Mouse (Mus musculus) ES-E14 (cell line): Measurements from ENCODE around the gene Col13a1. TPM values are rescaled to one million over a fixed set of nuclear protein-coding genes. Genes with fewer than 3 reads are reported as not detected.

Source experiments
- DNase-seq: peaks from one replicate; pipeline ENCODE4 v3.0.0-alpha.2; 2013; ENCODE audit warnings: low read depth, low spot score
- H3K27ac ChIP-seq: 2 replicates; pipeline ENCODE4 v1.5.1; 2012; ENCODE audit warnings: low read depth, mild to moderate bottlenecking, low read length, moderate library complexity, mixed read lengths; ENCODE audit not compliant: poor library complexity, insufficient read depth, severe bottlenecking
- H3K36me3 ChIP-seq: 2 replicates; pipeline ENCODE4 v1.6.1; 2012; ENCODE audit warnings: mild to moderate bottlenecking, low read length, moderate library complexity, mixed read lengths; ENCODE audit not compliant: control insufficient read depth, poor library complexity, insufficient read depth, severe bottlenecking
- H3K4me1 ChIP-seq, 2 experiments: fragments of 150-350 bp in 1 of 2; sonication (generic) in 1 of 2; 2 replicates each; pipeline ENCODE4 v1.6.1; 2012; ENCODE audit warnings: low read length in 2 of 2, mild to moderate bottlenecking in 1 of 2, mixed read lengths in 1 of 2; ENCODE audit not compliant: control insufficient read depth in 2 of 2, insufficient read depth in 2 of 2, poor library complexity in 1 of 2
- H3K4me3 ChIP-seq, 2 experiments: fragments of 150-350 bp in 1 of 2; sonication (generic) in 1 of 2; 2 replicates each; pipeline ENCODE4 v1.5.1; 2012; ENCODE audit warnings: low read length in 2 of 2, low read depth in 1 of 2, mild to moderate bottlenecking in 1 of 2, mixed read lengths in 1 of 2; ENCODE audit not compliant: insufficient read depth in 1 of 2, poor library complexity in 1 of 2, severe bottlenecking in 1 of 2
- H3K9ac ChIP-seq: 2 replicates; pipeline ENCODE4 v1.6.1; 2012; ENCODE audit warnings: low read depth, mild to moderate bottlenecking, low read length, mixed read lengths; ENCODE audit not compliant: poor library complexity, insufficient read depth, severe bottlenecking
- H3K9me3 ChIP-seq: fragments of 150-350 bp; sonication (generic); 2 replicates; pipeline ENCODE4 v1.6.1; 2012; ENCODE audit warnings: low read depth, mild to moderate bottlenecking, low read length; ENCODE audit not compliant: control insufficient read depth, insufficient read depth
- CHD2 ChIP-seq: IDR thresholded peaks from 2 replicates; pipeline ENCODE4 v1.6.1; 2014; ENCODE audit warnings: mild to moderate bottlenecking, low read depth, low read length, inconsistent platforms
- HCFC1 ChIP-seq: IDR thresholded peaks from 2 replicates; pipeline ENCODE4 v1.6.1; 2012; ENCODE audit warnings: low read length, inconsistent platforms, borderline replicate concordance; ENCODE audit not compliant: insufficient read depth
- MAFK ChIP-seq: IDR thresholded peaks from 2 replicates; pipeline ENCODE4 v1.6.1; 2014; ENCODE audit warnings: mild to moderate bottlenecking, low read depth, low read length, inconsistent platforms; ENCODE audit not compliant: insufficient read depth
- ZC3H11A ChIP-seq: IDR thresholded peaks from 2 replicates; pipeline ENCODE4 v1.6.1; 2012; ENCODE audit warnings: low read depth, mild to moderate bottlenecking, inconsistent platforms, low read length, borderline replicate concordance
- ZNF384 ChIP-seq: IDR thresholded peaks from 2 replicates; pipeline ENCODE4 v1.6.1; 2012; ENCODE audit warnings: low read depth, low read length, inconsistent platforms
- in situ Hi-C, 2 experiments: fragments of 600-800 bp; cut with MboI; formaldehyde crosslinking; loops; one replicate each; pipeline ENCODE4 v1.15.1; 2025; ENCODE audit warnings: low sequenced_read_pairs in 2 of 2, inconsistent platforms in 1 of 2; ENCODE audit not compliant: unreplicated experiment in 2 of 2
- total RNA-seq: library from RNA; depleted of rRNA; stranded (reverse); fragments of 300-350 nt; gene quantifications from 2 replicates; pipeline ENCODE4 v1.2.3, GENCODE M21; 2012

Col13a1 gene
- total RNA-seq, 1 experiment = 4.7 TPM

DNA sequence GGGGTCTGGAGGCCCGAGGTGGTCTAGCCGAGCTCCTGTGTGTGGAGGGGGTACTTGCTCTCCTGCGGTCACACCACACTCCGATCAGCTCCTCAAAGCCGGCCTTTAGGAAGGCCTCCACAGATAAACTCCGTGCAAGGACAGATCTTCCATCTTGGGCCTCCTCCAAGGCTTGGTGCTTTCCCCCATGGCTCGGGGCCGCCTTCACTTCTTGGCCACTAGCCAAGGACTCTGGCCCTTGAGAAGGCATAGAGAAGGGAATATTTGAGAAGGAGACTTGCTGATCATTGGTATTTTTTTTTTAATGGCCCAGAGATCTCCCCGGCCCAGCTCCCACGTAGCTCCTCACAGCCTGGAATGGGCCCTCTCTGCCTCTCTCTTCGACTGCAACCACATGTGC lies 146.2 kb downstream of the Col13a1 start:
- H3K27ac ChIP-seq = no peak overlapping the region
- TF ChIP-seq CHD2 (no peak), HCFC1 (no peak), MAFK (no peak), ZC3H11A (no peak), ZNF384 (no peak)
- no peaks in the 10 kb centered on the region for H3K9me3 ChIP-seq
- no peak overlapping the region for H3K4me3 ChIP-seq
- no peak overlapping the region for H3K9ac ChIP-seq
- H3K4me1 ChIP-seq = peaks cover 10 to 42% of the 10 kb centered on the region in 2 experiments
- no peaks in the 10 kb centered on the region for H3K36me3 ChIP-seq
- no peak for DNase-seq
- in situ Hi-C loops = no loop called here

GRCm38 (mm10) chr10:61831741-61832140 lies 147.2 kb downstream of the Col13a1 start:
- Histone ChIP-seq H3K9me3 (no peaks in the 10 kb centered on the region), H3K27ac (no peak overlapping the region; the same call in 1 of the 2 replicates), H3K36me3 (no peaks in the 10 kb centered on the region), H3K9ac (no peak overlapping the region), H3K4me3 (no peak overlapping the region), H3K4me1 (peaks cover 18 to 51% of the 10 kb centered on the region in 2 experiments)
- TF ChIP-seq HCFC1 (no peak), ZC3H11A (no peak), MAFK (no peak), ZNF384 (no peak), CHD2 (no peak)
- in situ Hi-C loops = no loop called here
- no peak for DNase-seq

GRCm38 (mm10) chr10:61831251-61831650 lies 147.7 kb downstream of the Col13a1 start:
- no peak for DNase-seq
- no peaks in the 10 kb centered on the region for H3K9me3 ChIP-seq
- peaks cover 19 to 54% of the 10 kb centered on the region in 2 experiments for H3K4me1 ChIP-seq
- H3K4me3 ChIP-seq = peak overlapping the region; percentile 6 to 13; a peak in 3 of 4 replicates
- H3K27ac ChIP-seq = peak overlapping the region; percentile 3; the same call in 1 of the 2 replicates
- in situ Hi-C loops = no loop called here
- no peaks in the 10 kb centered on the region for H3K36me3 ChIP-seq
- H3K9ac ChIP-seq = 0 out of 2 replicates have a peak overlapping the region, but pooled peaks have one; percentile 16
- no peak for TF ChIP-seq ZC3H11A
- TF ChIP-seq MAFK = no peak
- no peak for TF ChIP-seq ZNF384
- TF ChIP-seq HCFC1 = no peak
- no peak for TF ChIP-seq CHD2

- 0 out of 2 replicates have a peak overlapping the region, but pooled peaks have one; percentile 16 for H3K9ac ChIP-seq
- peak overlapping the region; percentile 3; the same call in 1 of the 2 replicates for H3K27ac ChIP-seq
- no peaks in the 10 kb centered on the region for H3K9me3 ChIP-seq
- in situ Hi-C loops = no loop called here
- DNase-seq = peak; percentile 63
- H3K4me1 ChIP-seq = peaks cover 20 to 58% of the 10 kb centered on the region in 2 experiments
- TF ChIP-seq CHD2 (peak; percentile 71), ZC3H11A (no peak)
- peak overlapping the region; percentile 6 to 23; a peak in 3 of 4 replicates for H3K4me3 ChIP-seq
- no peaks in the 10 kb centered on the region for H3K36me3 ChIP-seq
Measured at GRCm38 (mm10) chr10:61830817-61831216, 148.1 kb downstream of the Col13a1 start.
